Mouse (Mus musculus) c-Kit-positive CD71-positive TER-119-negative erythroid progenitor cells, embryonic 14.5 days (primary cell): ENCODE data around the gene Mgst3.

Experiments used
- DNase-seq: peaks from one replicate; pipeline ENCODE4 v3.0.0-alpha.2; 2013; ENCODE audit warnings: low read depth

Mgst3 gene

DNA sequence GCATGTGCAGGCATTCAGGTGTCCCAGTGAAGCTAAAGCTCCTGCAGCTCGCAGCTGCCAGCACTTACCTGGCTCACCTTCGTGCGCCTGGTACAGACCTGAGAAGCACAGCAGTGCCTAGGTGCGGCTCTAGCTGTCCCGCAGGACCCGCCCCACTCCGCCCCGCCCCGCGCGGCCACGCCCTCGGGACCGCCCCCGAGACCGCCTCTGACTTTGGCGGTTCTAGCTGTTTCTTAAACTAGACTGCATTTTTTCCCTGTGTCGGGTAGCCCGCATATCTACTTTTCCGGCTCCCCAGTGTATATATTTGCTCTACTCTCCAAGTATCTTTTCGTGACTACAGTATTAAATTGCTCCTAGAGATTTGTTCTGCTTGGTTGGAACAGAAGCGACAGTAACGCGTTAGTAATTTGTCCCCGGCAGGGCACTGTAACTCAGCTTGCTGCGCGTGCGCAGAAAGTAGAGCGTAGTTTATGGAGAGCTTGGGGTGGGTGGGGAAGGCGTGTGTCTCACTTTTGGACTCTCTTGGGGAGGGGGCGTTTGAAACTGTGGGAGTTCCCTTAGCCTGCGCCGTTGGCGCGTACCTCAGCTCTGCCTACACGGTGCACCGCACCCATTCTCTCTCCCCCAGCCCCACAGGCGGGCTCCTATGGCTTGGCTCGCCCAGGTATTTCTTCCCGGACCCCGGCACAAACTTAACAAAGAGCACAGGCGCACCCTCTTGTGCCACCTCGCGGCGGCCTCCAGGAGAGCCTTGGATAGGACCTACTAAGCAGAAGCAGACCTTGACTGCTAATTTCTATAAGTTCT is at the start of gene Mgst3:
Mgst3 (minus strand) TSS at position 159 of the 810 bp plus-strand sequence.
- peak; percentile 96 for DNase-seq

DNA sequence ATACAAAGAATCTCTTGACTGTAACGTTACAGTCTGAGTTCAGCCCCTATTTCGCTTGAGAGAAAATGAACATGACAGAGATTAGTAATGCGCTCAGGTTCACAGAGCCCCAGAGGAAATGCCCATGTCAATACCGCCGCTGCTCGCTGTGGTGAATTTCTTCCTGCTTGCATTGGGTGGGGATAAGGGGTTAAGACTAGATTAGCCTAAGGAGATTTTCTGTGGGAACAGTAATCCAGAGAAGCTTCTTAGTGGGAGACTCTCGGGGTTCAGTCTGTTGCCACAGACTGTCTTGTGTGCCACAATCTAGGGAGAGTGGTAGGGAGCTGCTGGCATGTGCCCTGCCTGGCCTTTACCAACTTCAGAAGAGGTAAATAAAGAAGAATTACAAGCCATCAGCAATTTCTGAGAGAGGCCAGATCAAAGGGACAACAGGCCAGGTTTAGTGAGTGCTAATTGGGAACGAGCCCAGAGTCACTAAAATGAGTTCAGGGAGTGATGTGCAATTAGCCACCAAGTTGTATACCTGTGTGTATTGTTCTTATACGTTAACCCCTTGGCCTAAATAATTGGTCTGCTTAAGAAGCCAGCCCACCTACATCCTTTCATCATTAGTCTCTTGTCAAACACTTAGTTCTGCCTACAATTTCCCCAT is 44.7 kb upstream of the Mgst3 start:
- no peak for DNase-seq

DNA sequence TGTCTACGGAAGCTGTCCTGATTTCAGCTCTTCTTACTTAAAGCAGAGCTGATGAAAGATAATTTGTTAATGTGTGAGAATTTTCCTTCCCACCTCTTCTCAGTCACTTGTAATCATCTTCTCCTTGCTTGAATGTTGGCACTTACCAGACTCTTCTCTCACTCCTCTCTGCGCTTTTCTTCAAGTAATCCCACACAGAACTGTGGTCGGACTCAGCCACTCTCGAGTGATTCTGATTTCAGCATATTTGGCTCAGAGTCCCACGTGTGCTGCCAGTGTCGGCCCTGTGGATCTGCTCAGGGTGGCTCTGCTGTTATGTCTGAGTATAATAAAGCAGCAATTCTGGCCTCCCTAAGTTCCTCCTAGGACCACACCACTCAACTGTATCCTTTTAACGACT is 43.5 kb upstream of the Mgst3 start:
- no peak for DNase-seq

DNA sequence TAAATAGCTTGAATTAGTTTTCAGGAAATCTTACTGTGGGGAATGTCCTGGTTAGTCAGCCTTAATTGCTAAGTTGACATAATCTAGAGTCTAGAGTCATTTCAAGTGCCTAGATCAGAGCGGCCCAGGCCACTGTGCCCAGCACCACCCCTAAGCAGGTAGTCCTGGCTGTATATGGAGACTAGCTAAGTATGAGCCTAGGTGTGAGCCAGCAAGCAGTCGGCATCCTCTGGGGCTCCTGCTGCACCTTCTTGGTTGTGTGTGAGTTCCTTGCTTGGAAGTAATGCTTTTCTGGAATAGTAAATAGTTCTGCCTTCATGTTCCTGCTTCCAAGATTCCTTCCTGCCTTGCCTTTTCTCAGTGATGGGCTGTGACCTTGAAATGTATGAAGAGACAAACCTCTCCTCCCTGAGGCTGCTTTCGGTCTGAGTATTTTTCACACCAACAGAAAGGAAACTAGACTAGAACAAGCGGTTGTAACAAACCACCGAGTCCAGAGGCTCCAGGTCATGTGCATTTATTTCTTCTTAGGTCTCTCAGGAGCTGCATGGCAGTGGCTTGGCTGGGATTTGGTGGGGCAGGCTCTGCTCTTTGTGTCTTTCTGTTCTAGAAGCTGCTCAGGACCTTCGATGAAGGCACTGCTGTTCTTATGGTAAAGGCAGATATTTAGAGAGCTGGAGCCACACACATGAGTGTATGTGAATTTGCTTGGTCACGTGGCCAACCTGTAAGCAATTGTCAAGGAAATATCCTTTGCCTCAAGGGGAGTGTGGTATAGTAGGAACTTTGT is 42.7 kb upstream of the Mgst3 start:
- no peak for DNase-seq

DNA sequence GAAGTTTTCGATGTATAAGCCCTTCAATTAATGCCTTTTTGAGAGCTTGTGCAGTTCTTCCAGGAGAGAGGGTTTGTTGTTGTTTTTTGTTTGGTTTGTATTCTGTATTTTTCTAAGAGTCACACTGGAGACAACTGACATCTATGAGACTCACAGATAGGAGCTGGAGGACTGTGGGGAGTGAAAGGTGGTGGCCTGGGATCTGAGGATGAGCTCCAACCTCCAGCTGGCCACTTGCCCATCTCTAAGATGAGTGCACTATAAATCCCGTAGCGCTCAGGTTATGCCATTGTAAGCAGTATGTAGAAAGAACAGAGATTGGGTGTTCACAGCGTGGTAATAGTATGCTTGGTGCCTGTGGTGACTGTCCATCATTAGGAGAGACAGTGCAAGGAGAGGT is 41.3 kb upstream of the Mgst3 start:
- no peak for DNase-seq

DNA sequence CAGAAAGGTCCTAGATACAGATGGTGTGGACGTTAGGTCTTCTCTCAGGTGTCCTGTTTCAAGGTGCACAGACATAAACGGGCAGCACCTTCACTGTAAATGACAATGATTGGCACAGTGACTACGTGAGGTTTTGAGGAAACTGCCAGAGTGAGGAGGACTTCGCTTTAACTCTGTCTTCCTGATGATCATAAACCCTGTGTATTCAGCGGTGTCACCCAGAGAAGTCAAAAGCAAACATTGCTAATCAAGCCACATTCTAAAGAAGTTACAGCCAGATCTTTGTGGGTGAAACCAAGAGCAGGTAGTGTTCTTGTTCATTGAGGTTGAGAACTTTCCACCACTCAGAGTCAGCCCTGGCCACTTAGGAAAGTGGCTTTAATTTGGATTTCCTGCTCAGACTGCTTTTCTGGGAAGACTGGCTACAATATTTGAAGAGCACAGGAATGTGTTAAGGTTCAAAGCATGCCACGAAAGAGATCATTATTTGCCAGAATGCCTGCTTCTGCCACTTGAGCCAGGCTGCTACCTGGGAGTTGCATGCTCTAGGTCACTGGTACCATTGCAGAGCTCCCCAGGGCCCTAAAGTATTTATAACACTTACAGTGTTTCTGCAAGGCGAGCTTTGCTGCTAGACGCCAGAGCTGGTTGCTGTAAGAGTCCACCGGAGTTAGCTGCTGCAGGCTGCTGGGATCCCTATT is 37.5 kb upstream of the Mgst3 start:
- DNase-seq = no peak

DNA sequence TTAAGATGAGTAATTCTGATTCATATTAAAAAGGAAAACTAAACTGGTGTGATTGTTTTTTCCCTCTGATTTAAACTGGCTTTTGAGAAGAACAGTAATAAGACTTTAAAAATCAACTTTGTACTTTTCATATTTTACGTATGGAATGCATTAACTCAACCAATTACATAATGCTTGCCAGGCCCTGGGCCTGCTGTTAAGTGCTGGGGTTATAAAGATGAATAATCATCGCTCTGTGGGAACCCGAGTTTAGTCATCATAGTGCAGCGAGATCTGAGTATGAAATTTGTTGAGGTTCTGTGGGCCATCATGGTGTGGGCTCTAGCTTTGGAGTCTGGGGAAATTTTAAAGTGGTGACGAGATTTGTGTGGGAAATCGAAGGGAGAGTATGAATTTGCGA is 33.0 kb upstream of the Mgst3 start:
- DNase-seq = no peak

DNA sequence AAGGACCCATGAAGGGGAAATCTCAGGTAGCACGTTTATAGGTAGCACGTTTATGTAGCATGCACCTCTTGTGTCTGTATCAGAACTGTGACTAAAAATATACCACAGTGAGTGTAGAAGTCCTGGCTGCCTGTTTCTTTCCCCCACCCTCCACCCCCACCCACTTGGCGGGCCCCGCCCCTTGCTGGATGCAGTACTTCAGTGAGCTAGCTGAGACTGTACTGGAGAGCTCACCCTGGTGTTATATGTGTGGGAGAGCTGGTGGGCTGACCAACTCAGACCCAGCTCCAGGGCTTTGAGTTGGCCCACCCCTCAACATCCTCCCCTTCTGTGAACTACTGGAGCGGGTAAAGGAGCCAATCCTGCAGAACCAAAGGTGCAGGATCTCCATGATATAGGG is 31.9 kb upstream of the Mgst3 start:
- DNase-seq = no peak

DNA sequence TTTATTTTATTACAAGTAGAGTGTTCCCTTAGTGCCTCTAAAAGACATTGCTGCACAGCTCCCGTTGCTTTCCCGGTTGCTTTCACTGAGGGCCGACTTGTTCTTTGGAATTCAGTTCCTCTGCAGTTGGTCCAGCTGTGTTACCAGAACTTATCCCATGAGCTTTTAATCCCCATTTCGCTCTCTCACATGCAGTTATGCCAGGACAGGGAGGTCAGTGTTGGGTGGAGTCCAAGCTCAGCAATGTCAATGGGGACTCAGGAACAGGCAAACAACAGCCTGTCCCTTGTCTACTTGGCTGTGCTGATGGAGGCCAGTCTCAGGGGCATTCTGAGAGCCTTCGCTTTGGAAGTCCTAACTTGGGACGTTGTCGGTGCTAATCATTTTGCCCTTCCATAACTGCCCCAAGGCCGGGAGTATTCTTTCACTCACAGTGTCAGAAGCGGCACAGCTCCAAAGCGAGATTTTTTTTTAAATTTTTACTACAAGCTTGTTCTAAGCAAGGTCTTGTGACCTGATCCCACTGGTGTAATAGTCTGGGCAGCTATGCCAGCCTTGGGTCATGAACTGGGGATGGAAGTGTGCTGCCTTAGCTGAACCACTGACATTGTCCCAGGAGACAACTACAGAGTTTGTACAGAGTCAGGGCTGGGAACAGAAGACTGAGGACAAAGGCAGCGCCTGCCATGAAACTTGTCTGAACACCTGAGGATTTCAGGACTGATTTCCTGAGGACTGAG is 29.0 kb upstream of the Mgst3 start:
- DNase-seq = no peak

DNA sequence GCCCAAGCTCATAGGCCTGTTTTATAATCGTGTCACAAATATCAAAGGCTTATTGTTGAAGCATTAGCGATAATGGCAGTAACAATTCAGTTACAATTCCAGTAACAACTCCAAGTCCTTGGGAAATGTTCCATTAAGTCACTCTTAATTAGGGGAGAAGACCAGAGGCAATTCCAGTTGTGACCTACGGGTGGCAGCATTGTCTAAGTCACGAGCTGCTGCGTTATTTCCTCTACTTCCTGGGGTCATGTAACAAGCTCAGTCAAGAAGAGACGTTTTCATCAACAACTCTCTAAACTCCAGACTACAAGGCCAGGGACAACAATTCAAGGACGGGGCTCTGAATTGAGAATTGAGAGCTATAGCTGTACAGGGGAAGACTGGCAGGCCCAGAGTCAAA is 21.2 kb upstream of the Mgst3 start:
- DNase-seq = peak; percentile 53

DNA sequence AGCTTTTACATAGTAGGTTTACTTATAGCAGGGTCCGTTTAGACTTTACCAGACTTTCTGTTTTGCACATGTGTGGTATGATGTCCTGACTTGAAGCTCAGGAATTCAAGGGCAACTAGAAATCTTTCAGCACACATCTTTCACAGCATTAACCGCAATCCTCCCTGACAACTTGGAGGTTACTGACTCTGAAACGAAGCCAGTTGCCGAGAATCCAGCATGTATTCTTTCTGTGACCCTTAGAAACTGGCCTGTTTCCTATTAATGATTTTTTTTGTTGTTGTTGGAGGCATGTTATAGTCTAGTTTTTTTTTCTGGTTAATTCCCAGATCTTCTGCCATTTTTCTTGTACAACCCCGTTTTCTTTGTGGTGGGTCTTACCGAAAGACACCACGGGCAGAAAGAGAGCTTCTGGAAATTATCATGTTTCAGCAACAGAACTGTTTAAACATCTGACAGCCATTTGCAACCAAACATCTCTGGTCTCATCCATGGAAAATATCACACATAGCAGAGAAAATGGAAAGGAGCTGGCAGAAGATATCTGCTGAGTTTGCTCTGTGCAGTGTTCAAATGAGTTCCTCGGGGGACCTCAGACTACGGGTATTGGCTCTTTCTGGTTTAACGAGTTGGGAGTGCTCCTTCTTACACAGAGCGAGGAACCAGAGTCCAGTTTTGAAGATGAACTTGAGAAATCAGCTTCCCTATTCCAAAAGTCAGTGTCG is 18.5 kb upstream of the Mgst3 start:
- no peak for DNase-seq

DNA sequence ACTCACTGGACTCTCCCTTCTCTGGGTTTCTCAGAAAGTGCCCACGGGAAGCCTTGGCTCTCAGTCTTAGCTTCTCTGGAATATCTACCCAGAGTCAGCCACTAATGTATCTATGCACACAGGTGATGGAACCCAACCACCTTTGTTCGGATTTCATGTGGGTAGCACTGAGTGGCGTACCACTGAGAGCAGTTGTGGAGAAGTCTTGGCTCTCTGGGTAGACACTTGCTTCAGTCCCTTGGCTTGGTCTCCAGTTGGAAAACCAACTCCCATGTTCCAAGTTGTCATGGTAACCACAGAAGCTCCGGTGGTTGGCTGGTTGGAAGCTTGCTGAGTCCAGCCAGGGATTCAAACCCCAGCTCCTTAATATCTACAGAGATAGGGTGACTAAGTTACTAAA is 16.0 kb upstream of the Mgst3 start:
- DNase-seq = no peak

DNA sequence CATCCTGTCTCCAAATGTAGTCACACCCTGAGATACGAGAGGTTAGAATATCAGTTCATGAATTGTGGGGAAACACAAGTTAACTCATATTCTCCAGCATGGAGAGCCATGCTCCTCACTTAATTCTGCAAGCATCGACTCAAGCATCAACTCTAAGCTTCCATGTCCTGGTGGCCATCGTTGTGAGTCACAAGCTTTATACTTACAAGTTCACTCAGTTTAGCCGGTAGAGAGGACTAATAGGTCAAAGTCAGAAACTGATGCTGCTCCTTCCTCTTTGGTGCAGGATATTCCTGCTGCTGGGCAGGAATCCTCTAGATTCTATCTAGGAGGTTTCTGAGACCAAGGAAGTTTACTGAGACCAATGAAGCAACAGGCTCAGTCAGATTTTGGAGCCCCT is 11.6 kb upstream of the Mgst3 start:
- DNase-seq = no peak

DNA sequence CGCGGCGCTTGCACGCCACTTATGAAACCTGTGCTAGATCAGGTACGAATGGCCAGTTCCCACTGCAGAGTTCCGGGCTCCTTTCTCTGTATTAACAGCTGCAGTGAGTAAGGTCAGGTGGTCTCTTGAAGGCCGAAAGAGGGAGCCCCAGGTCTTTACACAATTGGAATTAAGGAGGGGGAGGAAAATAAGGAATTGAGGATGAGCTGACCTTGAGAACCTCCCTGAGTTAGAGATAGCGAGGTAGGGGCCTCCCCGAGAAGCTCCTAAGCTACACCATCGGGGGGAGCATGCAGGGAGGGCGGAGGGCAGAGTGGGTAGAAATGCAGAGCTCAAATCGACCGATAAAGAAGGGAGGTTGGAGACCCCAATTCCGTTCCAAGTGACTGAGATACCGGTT is 360 bp downstream of the Mgst3 start:
- no peak for DNase-seq

DNA sequence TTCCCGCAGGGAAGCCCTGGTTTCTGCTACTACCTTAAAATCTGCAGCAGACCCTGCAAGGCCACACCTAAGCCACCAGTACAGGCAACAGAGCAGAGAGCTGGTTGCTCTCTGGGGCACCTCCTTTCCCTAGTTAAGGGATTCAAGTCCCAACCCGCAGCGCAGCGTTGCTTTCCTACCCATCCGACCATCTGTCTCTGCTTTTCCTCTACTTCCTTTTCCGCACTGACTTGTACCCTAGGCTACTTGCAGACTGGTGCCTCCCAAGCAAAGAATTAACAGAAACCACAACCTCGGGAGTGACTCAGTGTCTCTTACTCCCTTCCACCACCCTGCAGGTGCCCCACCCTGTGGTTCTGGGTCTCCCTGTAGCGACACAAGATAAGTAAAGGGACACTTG is 954 bp downstream of the Mgst3 start:
- peak; percentile 59 for DNase-seq

DNA sequence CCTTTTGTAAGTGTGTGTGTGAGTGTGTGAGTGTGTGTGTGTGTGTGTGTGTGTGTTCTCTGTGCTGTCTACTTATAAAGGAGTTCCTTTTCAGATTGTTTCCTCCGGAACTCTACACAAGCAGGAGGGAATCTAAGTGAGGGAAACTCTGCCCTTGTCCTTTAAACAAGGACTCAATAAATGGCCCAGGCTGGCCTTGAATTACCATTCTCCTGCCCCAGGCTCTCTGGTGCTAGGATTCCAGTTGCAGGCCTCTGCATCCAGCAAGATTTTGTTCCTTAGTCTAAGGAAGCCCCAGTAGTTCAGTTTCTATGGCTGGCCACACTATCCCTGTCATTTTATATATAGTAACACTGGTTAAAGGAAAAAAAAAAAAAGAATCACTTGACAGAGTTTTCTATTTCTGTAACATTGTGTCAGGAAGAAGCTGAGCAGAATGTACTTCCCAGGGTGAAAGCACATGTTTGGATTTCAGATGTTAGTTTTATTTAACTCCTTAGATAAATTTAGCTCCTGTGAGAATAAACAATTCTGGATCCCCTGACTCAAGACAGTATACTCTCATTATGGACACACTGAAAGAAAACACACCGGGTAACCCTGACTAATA is 1.5 kb downstream of the Mgst3 start:
- no peak for DNase-seq

DNA sequence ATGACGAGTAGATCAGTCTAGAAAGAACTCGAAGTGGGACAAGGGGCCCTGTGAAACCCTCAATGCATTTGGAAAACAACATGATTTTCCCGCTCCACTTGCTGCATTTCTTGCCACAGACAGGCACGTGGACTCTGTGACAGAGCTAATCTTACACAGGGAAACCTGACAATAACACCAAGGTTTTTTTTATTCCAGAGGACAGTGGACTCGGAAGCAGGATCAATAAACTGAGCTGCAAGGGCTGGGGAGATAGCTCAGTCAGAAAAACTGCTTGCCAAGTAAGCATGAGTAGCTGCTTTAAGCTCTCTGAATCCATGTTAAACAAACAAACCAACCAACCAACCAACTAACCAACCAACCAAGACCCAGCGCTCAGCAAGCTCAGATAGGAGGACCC is 2.4 kb downstream of the Mgst3 start:
- DNase-seq = no peak

DNA sequence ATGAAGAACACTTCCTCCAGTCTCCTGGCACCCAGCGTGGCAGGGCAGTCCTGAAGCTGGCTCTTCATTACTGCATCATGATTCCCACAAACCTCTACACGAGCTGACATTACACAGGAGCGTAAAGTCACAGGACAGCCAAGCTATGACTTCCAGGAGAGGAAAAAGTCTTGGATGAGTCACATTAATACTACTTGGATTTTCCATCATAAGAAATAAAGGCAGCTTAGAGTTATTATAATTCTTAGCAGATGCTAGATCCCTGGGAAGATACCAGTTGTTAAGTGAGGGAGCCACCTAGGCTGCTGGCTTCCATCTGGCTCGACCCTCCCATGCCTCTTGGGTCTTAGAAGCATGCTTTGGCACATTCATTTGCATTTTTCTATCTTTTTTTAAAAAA is 3.3 kb downstream of the Mgst3 start:
- no peak for DNase-seq

DNA sequence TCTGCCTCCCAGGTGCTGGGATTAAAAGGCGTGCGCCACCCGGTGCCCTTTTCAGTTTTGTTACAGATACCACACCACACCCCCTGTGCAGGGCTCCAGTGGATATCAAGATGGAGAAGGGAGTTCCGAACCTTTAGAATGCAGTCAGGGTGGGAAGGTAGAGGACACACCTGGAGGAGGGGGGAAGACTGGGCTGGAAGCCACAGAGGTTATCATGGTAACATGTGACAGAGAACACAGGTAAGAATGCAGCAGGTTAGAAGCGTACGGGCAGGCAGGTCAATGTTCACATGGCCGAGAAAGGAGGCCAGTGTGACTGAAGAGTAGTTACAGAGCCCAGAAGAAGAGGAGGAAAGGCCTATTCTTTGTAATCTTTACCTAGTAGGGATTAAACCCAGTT is 4.1 kb downstream of the Mgst3 start:
- no peak for DNase-seq

DNA sequence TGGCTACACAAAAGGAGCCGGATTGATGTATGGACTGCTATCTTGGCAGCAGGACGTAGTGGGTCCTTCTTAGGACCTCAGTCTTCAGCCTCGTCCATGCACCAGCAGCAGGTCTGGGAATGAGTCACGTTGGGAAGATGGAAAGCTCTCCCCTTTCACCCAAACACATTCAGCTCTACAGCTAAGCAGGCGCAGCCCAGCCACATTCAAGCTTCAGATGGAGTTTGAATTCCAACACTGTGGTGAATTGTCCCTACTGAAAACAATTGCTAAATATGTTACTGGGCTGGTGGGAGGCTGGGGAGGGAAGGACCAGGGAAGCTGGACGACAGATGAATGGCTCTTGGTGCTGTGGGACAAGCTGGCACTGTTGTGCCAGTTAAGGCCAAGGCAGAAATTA is 5.1 kb downstream of the Mgst3 start:
- no peak for DNase-seq

DNA sequence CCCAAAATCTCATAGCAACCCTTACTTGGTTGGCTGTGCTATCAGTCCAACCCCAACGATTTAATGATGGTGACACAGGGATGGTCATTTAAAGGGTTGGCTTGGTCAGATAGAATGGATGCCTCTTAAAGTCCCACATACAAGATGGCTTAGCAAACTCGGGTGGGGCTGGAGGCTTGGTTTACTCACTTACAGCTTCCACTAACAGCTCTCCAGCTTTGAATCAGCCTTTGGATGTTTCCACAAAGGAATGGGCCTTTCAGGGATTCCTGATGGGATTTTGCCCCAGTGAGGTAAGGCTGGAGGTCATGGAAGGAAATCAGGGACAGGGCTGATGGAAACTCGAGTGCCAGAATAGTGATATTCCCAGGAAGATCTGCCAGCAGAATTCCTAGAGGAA is 5.8 kb downstream of the Mgst3 start:
- no peak for DNase-seq
